Mouse (Mus musculus) myocyte (in vitro differentiated cells): ENCODE data around the gene Sh3tc1.

Experiments used
- E2F4 ChIP-seq: IDR thresholded peaks from one replicate; pipeline ENCODE4 v1.6.1; 2011; ENCODE audit warnings: mild to moderate bottlenecking, control low read depth, moderate library complexity; ENCODE audit not compliant: insufficient read depth
- MAX ChIP-seq: IDR thresholded peaks from one replicate; pipeline ENCODE4 v1.6.1; 2011; ENCODE audit warnings: low read depth, mild to moderate bottlenecking, control low read depth
- MYOD1 ChIP-seq, 3 experiments: IDR thresholded peaks; one replicate each; pipeline ENCODE4 v1.6.1; 2011; ENCODE audit warnings: control low read depth in 2 of 3, low read depth in 2 of 3, mild to moderate bottlenecking in 2 of 3, moderate library complexity in 1 of 3; ENCODE audit not compliant: insufficient read length in 2 of 3, control insufficient read depth in 1 of 3
- POLR2A ChIP-seq: IDR thresholded peaks from one replicate; pipeline ENCODE4 v1.6.1; 2011; ENCODE audit warnings: low read depth, mild to moderate bottlenecking, control low read depth, moderate library complexity; ENCODE audit not compliant: insufficient read length
- POLR2AphosphoS2 ChIP-seq: IDR thresholded peaks from one replicate; pipeline ENCODE4 v1.6.1; 2011; ENCODE audit warnings: low read depth, control low read depth; ENCODE audit not compliant: insufficient read length

DNA sequence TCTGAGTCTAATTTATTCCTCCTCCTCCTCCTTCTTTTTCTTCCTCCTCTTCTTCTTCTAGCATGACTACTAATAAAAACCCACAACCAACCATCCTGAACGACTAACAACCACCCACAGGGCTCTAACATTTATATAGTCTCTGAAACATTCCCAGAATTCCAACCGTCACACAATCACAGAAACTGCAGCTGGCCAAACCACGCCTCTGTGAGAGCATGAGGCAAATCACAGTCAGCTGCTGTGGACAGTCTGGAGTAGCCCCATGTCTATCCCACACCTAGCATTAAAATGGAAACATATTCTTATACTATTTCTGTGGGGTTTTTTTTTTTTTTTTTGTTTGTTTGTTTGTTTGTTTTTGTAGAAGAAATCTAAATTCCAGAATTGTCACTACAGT lies 9.6 kb upstream of the Sh3tc1 start:
- no peak for TF ChIP-seq POLR2A
- TF ChIP-seq E2F4 = no peak
- TF ChIP-seq POLR2AphosphoS2 = no peak
- TF ChIP-seq MAX = no peak
- no peak for TF ChIP-seq MYOD1 (IDR thresholded peaks at IDR 0.05; ENCODE audit: control insufficient read depth in 1 of 3, insufficient read length in 2 of 3, low read depth in 2 of 3)
